Mouse (Mus musculus) small intestine, adult 10 weeks (tissue): ENCODE measurements around the gene Wdr26. TPM values are rescaled to one million over a fixed set of nuclear protein-coding genes. Genes with fewer than 3 reads are reported as not detected.

Experiments used
- polyA plus RNA-seq: library from polyadenylated mRNA; stranded (reverse); fragments of 350-450 nt; fragmentation: Illumina TruSeq; extraction: RNeasy Lipid Tissue Mini Kit (QIAGEN cat#74804); gene quantifications from one replicate; pipeline ENCODE4 v1.2.3, GENCODE M21; 2014; ENCODE audit warnings: low replicate concordance

The Wdr26 gene
- 101 TPM for polyA plus RNA-seq

DNA sequence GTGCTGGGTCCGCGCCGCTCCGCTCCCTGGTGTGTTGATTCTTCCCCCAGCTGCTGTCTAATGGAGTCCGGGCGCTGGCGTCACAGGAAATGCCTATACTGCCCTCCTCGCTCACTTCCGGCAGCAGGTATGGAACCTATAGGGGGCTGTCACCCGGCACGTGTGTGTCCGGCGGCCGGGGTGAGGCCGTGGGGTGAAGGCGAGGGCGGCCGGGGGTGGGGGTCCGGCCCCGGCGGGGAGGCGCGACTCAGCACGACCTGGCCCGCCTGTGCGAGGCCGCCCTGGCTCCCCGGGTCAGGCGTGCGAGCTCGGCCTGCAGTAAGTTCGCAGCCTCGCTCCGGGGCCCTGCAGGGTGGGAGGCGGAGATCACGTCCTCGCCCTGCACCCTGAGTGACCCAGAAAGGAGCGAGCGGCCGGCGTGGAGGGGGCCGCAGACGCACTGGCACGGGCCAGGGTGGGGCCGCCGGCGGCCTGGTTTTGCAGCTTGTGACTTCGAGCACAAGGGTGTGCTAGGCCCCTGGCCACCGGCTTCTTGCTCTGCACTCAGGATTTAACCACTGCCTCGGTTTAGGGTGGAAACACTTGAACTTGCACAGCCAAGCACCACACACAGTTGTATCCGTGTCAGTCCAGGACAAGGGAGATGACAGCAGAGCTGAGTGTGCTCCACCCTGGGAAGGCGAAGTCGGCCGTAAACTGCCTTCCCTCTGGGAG is at the start of gene Wdr26:
Wdr26 (minus strand) TSS at position 82 of the 714 bp plus-strand sequence.

DNA sequence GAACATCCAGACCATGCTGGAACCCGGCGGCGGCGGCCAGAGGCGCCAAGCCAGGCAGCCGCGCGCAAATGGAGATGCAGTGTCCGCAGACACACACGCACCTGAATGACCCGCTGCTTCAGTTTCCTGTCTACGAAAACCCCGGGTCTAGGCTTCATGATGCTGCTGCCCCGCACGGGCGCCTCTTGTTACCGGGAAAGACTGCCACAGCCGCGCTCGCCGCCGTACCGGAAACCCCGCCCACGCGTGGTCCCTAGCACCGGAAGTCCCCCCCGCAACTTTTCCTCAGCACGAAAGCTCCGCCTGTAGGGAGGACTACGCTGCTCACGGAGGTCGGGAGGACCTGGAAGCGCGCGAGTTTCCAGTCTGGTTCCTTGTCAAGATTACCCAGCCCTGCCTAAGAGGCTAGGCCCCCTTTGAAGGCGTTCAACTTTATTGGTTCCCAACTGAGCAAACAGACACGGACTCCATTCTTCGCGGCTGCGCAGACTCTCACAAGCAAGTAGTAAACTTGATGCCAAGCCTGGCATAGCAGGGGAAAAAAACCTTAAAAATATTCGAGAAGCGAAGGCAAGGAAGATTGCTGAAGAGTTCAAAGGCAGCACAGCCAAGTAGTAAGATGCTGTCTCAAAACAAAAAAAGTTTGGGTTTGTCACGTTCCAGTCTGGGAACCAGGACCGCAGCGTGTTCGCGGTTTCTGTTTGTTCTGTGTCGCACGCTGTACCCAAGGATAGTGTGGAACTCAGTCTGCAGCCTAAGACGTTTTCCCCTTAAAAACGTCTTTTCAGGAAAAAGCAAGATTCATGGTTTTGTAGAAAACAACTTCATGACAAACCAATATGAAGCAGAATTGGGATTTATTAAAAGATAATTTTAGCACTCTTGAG is 67.6 kb downstream of the Wdr26 start, which contains the start of the genes Nvl and Cnih4:
Nvl (minus strand) TSS at position 255 of the 887 bp plus-strand sequence.
Cnih4 (plus strand) TSS at position 744 of the 887 bp plus-strand sequence.

Other genes starting within 250 kb of the Wdr26 start
- 45.4 TPM for gene Ephx1, start 191.1 kb downstream of the Wdr26 start, polyA plus RNA-seq
- gene 9130409I23Rik, start 160.8 kb downstream of the Wdr26 start, polyA plus RNA-seq = 3.5 TPM
- gene Nvl, start 67.8 kb downstream of the Wdr26 start, polyA plus RNA-seq = 22.7 TPM
- gene Cnih4, start 67.3 kb downstream of the Wdr26 start, polyA plus RNA-seq = 496 TPM
- not detected for gene Cnih3, start 140.6 kb upstream of the Wdr26 start, polyA plus RNA-seq